Mouse (Mus musculus) forebrain, embryonic 16.5 days (tissue): ENCODE measurements around the gene Slc27a1. TPM values are rescaled to one million over a fixed set of nuclear protein-coding genes. Genes with fewer than 3 reads are reported as not detected.
A peak's percentile ranks its signal among the peaks of the same experiment; 100 is the strongest.

ENCODE experiments used
- ATAC-seq: fragments of 200-750 bp; cut with Nextera tagmentation; 2 replicates; pipeline ENCODE4 v1.8.0; 2017; ENCODE audit warnings: mild to moderate bottlenecking, moderate library complexity
- H3K27ac ChIP-seq: fragments of 300-500 bp; sonication (generic); 2 replicates; pipeline ENCODE4 v1.5.1; 2014; ENCODE audit warnings: low read length, control low read depth
- H3K27me3 ChIP-seq: fragments of 300-500 bp; sonication (generic); replicated peaks from 2 replicates; pipeline ENCODE4 v1.6.1; 2014; ENCODE audit warnings: low read length; ENCODE audit not compliant: control insufficient read depth, insufficient read depth
- H3K36me3 ChIP-seq: fragments of 300-500 bp; sonication (generic); 2 replicates; pipeline ENCODE4 v1.6.1; 2014; ENCODE audit not compliant: control insufficient read depth, insufficient read depth
- H3K4me1 ChIP-seq: fragments of 300-500 bp; sonication (generic); replicated peaks from 2 replicates; pipeline ENCODE4 v1.6.1; 2014; ENCODE audit warnings: low read length; ENCODE audit not compliant: control insufficient read depth, insufficient read depth
- H3K4me2 ChIP-seq: fragments of 300-500 bp; sonication (generic); 2 replicates; pipeline ENCODE4 v1.6.1; 2014; ENCODE audit warnings: mild to moderate bottlenecking, low read length, control low read depth
- H3K4me3 ChIP-seq: fragments of 300-500 bp; sonication (generic); replicated peaks from 2 replicates; pipeline ENCODE4 v1.5.1; 2014; ENCODE audit warnings: mild to moderate bottlenecking, low read length, control low read depth
- H3K9ac ChIP-seq: fragments of 300-500 bp; sonication (generic); replicated peaks from 2 replicates; pipeline ENCODE4 v1.6.1; 2014; ENCODE audit warnings: low read depth, low read length, control low read depth
- H3K9me3 ChIP-seq: fragments of 300-500 bp; sonication (generic); 2 replicates; pipeline ENCODE4 v1.6.1; 2016; ENCODE audit warnings: low read length; ENCODE audit not compliant: control insufficient read depth
- WGBS: fragments of 180-500 bp; shearing (Covaris S2); extraction: QIAGEN DNeasy Blood & Tissue Kit; methylation state at CpG from one replicate; pipeline ENCODE4 v1.1.7; 2014; 5-methylcytosine and 5-hydroxymethylcytosine counted together
- polyA plus RNA-seq: library from polyadenylated mRNA; unstranded; fragments of >200 nt; fragmentation: Nextera tagmentation; extraction: Ambion mirVana; gene quantifications from 2 replicates; pipeline ENCODE4 v1.2.1, GENCODE M21; 2015

Slc27a1 gene
- polyA plus RNA-seq, 1 experiment from 2014 or later, result 75.9 TPM

DNA sequence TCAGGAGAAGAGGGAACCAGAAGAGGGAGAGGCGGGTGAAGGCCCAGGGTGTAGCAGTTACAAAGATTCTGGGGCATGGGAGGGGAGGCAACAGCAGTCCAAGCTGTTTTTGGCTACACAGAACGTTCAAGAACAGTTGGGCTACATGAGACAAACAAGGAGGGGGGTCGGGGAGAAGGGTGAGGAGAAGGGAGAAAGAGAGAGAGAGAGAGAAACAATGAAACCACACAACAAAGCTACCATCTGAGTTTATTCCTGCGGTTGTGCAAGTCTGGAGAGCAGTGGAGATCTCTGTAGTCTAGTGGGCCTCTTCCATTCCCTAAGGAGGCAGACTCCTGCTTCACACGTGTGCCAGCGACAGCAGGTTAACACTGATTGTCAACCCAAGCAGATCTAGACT is 14.7 kb upstream of the Slc27a1 start:
- no peak overlapping the region for H3K4me3 ChIP-seq
- 66% methylated on average over 6 of the region's 6 CpGs for WGBS
- ATAC-seq, result no peak
- no peak overlapping the region for H3K9ac ChIP-seq
- H3K4me2 ChIP-seq, result no peak overlapping the region
- no peaks in the 10 kb centered on the region for H3K9me3 ChIP-seq
- H3K4me1 ChIP-seq, result peaks cover 7% of the 10 kb centered on the region
- no peak overlapping the region for H3K27ac ChIP-seq
- peaks cover 33% of the 10 kb centered on the region for H3K27me3 ChIP-seq
- H3K36me3 ChIP-seq, result no peaks in the 10 kb centered on the region

DNA sequence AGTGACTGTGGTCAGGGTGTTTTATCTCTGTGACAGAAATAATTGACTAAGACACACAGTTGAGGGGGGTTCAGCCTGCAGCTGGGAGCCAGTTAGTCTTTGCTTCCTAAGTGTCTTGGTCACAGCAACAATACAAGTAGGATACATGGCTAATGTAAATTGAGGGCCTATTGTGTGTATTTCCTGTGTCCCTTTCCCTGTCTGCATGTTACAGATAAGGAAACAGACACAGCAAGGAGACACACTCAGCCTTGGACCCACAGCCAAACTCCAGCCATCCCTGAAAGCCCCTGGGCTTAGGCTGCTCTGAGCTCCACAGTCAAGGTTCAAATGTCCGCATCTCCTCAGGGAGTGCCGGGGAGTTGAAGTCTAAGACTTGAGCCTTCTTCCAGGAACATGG is 14.0 kb upstream of the Slc27a1 start:
- Histone ChIP-seq H3K27me3 (peaks cover 39% of the 10 kb centered on the region), H3K9ac (no peak overlapping the region), H3K36me3 (no peaks in the 10 kb centered on the region), H3K27ac (no peak overlapping the region), H3K9me3 (no peaks in the 10 kb centered on the region), H3K4me2 (no peak overlapping the region), H3K4me1 (peaks cover 7% of the 10 kb centered on the region), H3K4me3 (no peak overlapping the region)
- ATAC-seq, result no peak
- 81% methylated on average over 2 of the region's 2 CpGs for WGBS

DNA sequence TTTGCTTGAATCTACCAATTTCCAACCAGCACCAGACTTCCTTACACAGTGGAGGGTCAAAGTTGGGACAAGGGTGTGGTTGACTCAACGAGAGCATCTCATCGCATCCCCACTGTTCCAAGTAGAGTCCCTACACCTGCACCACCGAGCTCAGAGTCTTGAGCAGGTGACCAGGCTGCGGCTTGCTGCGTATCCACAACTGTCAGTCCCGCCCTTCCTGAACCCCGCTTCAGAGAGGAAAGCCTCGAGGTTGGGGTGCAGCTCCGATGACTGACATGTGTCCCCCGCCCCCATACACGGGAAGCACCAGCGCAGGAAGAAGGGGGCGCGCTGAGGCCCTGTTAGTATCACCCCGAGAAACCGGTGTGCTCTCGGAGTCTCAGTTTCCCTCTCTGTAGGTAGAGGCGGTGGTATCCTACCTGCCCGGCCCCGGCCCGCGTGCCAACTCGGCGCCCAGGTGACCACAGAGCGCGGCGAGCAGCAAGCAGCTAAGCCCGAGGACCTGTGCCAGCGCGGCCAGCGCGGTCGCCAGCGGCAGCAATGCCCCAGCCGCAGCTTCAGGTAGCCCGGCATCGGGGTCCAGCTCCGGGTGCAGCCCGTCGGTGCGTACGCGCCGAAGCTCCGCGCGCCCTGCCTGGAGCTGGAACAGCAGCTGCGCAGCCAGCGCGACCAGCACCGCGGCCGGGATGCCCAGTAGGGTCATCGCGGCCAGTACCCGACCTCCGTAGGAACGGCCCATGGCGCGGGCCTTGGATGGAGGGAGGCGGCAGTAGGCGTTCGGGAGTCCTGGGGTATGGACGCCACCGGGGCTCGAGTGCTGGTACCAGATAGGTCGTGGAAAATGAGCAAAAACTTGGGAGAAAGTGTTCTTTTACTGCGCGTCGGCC is 10.4 kb upstream of the Slc27a1 start, which contains the start of gene Tmem221:
Gene Tmem221, minus strand, starts transcription at position 801 of the 887 bp plus-strand sequence.
- Histone ChIP-seq H3K27me3 (peaks cover 67% of the 10 kb centered on the region), H3K9ac (no peak within 1 kb of the TSS), H3K4me3 (peak within 1 kb of the TSS; percentile 28), H3K9me3 (no peaks in the 10 kb centered on the region), H3K36me3 (no peaks in the 10 kb centered on the region), H3K4me2 (peak within 1 kb of the TSS; percentile 41), H3K4me1 (peaks cover 13% of the 10 kb centered on the region), H3K27ac (no peak within 1 kb of the TSS)
- WGBS, result 5% methylated on average over 70 of the region's 70 CpGs
- ATAC-seq, result no peak

- peak overlapping the region; percentile 28 for H3K4me3 ChIP-seq
- ATAC-seq, result 0 out of 2 replicates have a peak, but pooled peaks have one; percentile 16
- WGBS, result 3% methylated on average over 24 of the region's 24 CpGs
- H3K36me3 ChIP-seq, result no peaks in the 10 kb centered on the region
- H3K9ac ChIP-seq, result no peak overlapping the region
- H3K27me3 ChIP-seq, result peaks cover 67% of the 10 kb centered on the region
- H3K4me2 ChIP-seq, result peak overlapping the region; percentile 41
- peaks cover 13% of the 10 kb centered on the region for H3K4me1 ChIP-seq
- no peaks in the 10 kb centered on the region for H3K9me3 ChIP-seq
- H3K27ac ChIP-seq, result no peak overlapping the region
These were observed 9.6 kb upstream of the Slc27a1 start for GRCm38 (mm10) chr8:71558958-71559690.

DNA sequence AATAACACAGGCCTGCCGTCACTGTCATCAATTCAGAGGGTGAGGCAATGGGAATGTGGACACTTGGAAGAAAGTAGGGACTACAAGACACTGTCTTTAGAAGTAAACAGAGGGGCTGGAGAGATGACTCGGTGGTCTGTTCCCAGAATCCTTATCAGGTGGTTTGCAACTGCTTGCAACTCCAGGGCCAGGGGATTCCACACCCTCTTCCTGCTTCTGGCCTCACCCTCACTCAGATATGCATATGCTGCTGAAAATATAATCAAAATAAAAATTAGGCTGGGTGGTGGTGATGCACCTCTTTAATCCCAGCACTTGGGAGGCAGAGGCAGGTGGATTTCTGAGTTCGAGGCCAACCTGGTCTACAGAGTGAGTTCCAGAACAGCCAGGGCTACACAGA is 8.6 kb upstream of the Slc27a1 start:
- H3K36me3 ChIP-seq, result no peaks in the 10 kb centered on the region
- H3K27me3 ChIP-seq, result peaks cover 67% of the 10 kb centered on the region
- H3K4me1 ChIP-seq, result peaks cover 13% of the 10 kb centered on the region
- no peaks in the 10 kb centered on the region for H3K9me3 ChIP-seq
- no peak overlapping the region for H3K4me2 ChIP-seq
- WGBS, result 74% methylated on average over 3 of the region's 3 CpGs
- H3K9ac ChIP-seq, result no peak overlapping the region
- no peak for ATAC-seq
- H3K27ac ChIP-seq, result no peak overlapping the region
- H3K4me3 ChIP-seq, result no peak overlapping the region

GRCm38 (mm10) chr8:71560765-71561164 is 7.9 kb upstream of the Slc27a1 start:
- peaks cover 13% of the 10 kb centered on the region for H3K4me1 ChIP-seq
- no peak overlapping the region for H3K9ac ChIP-seq
- 80% methylated on average over 5 of the region's 5 CpGs for WGBS
- H3K4me2 ChIP-seq, result no peak overlapping the region
- no peak overlapping the region for H3K27ac ChIP-seq
- no peaks in the 10 kb centered on the region for H3K9me3 ChIP-seq
- ATAC-seq, result no peak
- H3K4me3 ChIP-seq, result no peak overlapping the region
- H3K36me3 ChIP-seq, result no peaks in the 10 kb centered on the region
- H3K27me3 ChIP-seq, result peaks cover 65% of the 10 kb centered on the region

GRCm38 (mm10) chr8:71561401-71561800 is 7.3 kb upstream of the Slc27a1 start:
- Histone ChIP-seq H3K4me2 (no peak overlapping the region), H3K36me3 (no peaks in the 10 kb centered on the region), H3K27me3 (peaks cover 59% of the 10 kb centered on the region), H3K27ac (no peak overlapping the region), H3K4me1 (peaks cover 13% of the 10 kb centered on the region), H3K9me3 (no peaks in the 10 kb centered on the region), H3K4me3 (no peak overlapping the region), H3K9ac (no peak overlapping the region)
- peak; percentile 46 for ATAC-seq
- WGBS, result 3% methylated on average over 15 of the region's 15 CpGs

GRCm38 (mm10) chr8:71562751-71563150 is 5.9 kb upstream of the Slc27a1 start:
- no peaks in the 10 kb centered on the region for H3K36me3 ChIP-seq
- peak overlapping the region; percentile 46 for H3K4me2 ChIP-seq
- under 1% methylated on average over 33 of the region's 33 CpGs for WGBS
- peaks cover 13% of the 10 kb centered on the region for H3K4me1 ChIP-seq
- no peak overlapping the region; the same call in 1 of the 2 replicates for H3K9ac ChIP-seq
- H3K27me3 ChIP-seq, result peaks cover 46% of the 10 kb centered on the region
- H3K27ac ChIP-seq, result no peak overlapping the region
- no peaks in the 10 kb centered on the region for H3K9me3 ChIP-seq
- peak overlapping the region; percentile 26 for H3K4me3 ChIP-seq
- peak; percentile 46 for ATAC-seq

DNA sequence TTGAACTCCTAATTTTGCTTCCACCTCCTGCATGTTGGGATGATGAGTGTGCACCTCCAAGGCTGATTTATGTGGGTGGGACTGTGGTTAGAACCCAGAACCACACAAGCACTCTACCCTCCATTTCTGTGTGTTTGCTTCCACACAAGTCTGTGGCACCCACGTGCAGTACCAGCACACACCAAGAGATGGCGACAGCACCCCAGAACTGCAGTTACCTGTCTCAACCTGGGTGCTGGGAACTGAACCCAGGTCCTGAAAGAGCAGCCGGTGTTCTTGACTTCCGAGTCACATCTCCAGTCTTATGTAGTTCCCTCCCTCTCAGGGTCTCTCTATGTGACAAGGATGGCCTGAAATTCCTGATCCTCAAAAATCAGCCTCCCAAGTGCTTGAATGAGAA is 4.7 kb upstream of the Slc27a1 start:
- 94% methylated on average over 4 of the region's 4 CpGs for WGBS
- H3K4me1 ChIP-seq, result peaks cover 12% of the 10 kb centered on the region
- no peak overlapping the region for H3K4me2 ChIP-seq
- no peaks in the 10 kb centered on the region for H3K36me3 ChIP-seq
- H3K4me3 ChIP-seq, result no peak overlapping the region
- peaks cover 34% of the 10 kb centered on the region for H3K27me3 ChIP-seq
- H3K9me3 ChIP-seq, result no peaks in the 10 kb centered on the region
- no peak overlapping the region for H3K27ac ChIP-seq
- no peak for ATAC-seq
- no peak overlapping the region for H3K9ac ChIP-seq
